Mouse (Mus musculus) urinary bladder, postnatal 25 days (tissue): ENCODE measurements around the gene Pan2.
"Not testable (repeated sequence)": the region's sequence is repeated elsewhere in the genome, so short reads cannot be mapped to it uniquely, and the experiment has no call there.

ENCODE experiments used
- DNase-seq: peaks from one replicate; pipeline ENCODE4 v3.0.0; 2022; ENCODE audit warnings: low spot score

Gene Pan2

DNA sequence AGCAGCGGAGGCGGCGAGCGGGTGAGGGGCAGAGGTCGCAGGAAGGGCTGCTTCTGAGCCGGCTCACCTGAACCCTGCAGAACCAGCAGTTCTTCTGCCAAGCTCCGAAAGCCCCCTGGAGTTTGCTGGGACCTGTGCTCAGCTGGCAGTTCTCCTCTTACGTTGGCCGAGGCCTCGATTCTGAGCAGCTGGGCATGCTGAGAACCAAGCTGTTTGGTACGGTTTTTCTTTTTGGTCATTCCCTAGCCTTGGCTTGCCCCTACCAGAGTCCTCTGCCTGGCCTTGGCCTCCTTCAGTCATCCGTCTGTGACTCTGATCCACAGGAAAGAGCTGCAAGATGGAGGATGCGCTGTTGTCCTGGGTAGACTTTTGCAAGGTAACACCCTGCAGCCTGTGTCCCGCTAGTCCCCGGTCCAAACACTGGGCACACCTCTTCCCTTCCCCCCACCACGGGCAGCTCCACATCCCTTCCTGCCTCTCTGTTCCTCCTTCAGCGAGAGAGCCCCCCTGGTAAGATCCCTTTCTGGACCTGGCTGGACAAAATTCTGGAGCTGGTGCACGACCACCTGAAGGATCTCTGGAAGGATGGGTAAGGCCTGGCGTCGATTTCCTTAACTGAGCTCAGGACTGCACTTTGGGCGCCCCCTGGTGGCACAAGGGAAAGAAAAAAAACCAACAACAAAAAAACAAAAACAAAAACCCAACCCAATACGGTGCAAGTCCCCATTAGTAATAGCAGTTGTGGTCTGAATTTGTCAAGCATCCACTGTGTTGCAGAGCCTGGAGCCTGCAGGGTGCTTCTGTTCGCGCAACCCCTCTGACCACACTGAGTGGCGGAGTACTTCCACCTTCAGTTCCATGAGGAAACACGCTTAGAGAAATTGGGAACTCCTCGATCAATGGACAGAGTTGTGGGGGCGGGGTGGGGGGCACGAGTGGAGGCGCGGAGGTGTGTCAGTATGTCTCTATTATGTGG lies 19.2 kb upstream of the Pan2 start:
- peak; percentile 71 for DNase-seq

DNA sequence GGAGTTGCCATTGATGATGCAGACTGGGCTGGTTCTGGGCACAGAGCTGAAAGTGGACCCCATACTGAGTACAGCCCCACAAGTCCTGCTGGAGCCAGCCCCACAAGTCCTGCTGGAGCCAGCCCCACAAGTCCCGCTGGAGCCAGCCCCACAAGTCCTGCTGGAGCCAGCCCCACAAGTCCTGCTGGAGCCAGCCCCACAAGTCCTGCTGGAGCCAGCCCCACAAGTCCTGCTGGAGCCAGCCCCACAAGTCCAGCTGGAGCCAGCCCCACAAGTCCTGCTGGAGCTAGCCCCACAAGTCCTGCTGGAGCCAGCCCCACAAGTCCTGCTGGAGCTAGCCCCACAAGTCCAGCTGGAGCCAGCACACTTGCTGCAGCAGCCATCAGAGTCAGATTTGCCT lies 12.5 kb upstream of the Pan2 start:
- not testable (repeated sequence) for DNase-seq

DNA sequence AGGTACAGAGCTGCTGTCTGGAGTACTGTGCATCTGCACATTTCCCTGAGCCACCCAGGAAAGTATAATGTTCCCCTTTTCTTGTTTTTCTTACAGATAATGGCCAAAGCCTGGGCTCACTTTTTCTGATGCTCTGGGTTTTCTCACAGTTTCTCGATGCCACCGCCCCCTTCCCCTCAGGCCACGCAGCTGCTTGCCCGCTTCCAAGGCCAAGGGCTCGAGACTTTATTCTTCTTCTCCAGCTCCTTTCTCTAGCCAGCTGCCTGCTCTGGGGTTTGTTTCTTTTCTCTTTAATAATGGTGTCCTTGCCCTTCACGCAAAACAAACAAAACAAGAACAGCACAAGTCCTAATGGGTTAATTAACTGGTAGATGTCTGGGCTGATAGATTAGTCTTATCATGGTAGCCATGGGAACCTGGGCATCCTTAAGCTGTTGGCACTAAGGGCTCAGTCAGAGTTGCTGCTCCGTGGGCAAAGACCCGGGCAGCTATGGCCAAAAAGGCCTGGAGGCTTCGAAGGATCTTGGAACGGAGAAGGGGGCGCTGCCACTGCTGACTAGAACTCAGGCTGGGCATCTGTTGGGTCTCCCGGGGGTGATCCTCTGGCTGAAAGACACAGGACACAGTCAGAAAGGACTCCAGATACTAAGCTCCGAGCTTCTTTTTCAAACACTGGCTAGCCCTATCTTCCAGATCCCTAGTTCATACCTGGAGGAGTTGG lies 6.6 kb upstream of the Pan2 start:
- DNase-seq, result no peak

DNA sequence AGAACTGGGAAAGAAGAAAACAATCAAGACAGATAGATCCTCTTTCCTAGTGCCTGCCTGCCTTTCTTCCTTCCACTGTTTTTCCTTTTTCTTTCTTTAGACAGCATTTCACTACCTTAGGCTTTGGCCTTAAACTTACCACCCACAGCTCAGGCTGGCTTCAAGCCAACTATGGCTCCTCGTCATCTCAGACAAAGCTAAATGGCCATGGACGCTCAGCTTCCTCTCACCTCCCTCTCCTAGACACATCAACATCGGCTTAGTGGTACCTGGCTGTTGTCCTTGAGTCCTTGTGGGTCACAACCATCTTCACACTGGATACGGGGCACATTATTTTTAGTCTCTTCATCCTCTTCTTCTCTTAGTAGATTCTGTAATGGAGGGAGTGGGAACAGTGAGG lies 5.9 kb upstream of the Pan2 start:
- no peak for DNase-seq

- DNase-seq, result no peak
Measured at GRCm38 (mm10) chr10:128297622-128298021, 5.5 kb upstream of the Pan2 start.

DNA sequence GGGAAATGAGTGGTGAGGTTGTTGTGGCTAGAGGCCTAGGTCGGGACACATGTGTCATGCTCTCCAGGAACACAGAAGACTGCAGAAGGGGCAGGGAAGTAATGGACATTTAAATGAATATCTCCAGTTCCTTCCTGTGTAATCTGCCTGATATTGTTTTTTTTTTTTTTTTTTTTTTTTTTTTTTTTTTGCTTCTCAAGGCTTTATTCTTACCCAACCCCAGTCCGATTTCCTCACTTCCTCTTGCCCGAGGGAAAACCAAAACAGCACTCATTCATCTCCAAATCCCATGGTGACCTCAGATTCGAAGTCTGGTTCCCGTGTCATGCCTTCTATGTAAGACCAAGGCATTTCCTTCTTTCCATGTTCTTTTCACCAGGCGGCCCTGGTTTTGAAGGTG lies 4.9 kb upstream of the Pan2 start:
- DNase-seq, result no peak

DNA sequence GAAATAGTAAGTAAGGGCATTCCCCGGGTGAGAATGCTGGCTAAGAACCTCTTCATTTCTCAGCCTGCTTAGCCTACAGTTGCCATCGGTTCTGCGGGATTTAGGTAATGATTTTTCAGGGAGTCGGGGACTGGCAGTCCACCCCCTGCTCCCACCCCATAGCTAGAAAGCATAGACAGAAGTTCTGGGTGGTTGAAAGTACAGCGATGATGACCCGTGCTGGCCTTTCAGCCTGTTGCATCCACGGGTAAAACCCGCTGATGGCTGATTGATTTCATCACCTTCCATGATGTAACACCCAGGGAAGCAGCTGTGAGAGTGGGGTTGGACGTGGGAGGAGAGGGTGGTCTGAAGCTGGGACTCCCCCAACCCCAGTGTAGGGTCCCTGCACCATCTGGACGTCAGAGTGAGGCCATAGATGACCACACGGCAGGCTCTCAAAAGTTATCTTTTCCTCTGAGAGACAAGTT lies 4.4 kb upstream of the Pan2 start, which contains the start of gene Il23a:
Il23a (minus strand) TSS at position 51 of the 470 bp plus-strand sequence.
- no peak for DNase-seq

- no peak for DNase-seq
Measured at GRCm38 (mm10) chr10:128302357-128302756, 778 bp upstream of the Pan2 start.

DNA sequence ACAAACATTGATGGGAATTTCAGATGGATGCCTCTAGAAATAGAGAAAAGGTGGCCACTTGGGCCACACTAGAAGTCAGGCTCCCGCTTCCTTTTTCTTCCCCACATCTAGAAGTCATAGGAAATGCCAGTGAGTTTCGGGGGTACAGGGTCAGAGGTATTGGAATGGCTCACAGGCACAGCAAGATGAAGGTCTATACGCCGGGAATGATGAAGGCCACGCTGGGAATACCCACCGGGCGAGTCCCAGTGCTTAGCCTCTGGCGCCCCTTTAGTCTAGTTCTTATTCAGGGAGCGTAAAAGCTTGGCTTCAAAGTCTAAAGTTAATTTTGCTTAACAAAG lies 380 bp upstream of the Pan2 start:
- no peak for DNase-seq

DNA sequence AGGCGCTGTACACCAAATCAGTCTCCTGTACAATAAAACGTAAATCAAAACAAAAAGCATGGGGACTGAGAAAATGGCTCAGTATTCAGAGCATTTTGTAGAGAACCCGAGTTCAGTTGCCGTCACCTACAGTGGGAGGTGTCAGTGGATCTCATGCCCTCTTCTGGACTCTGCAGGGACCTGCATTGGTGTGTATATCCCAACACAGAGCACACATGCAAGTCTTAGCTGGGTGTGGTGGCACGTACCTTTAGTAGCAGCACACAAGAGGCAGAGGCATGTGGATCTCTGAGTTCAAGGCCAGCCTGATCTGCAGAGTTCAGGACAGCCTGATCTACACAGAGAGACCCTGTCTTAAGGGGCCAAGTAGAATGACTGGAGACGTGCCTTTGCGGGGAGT lies 6.5 kb downstream of the Pan2 start:
- DNase-seq, result no peak

DNA sequence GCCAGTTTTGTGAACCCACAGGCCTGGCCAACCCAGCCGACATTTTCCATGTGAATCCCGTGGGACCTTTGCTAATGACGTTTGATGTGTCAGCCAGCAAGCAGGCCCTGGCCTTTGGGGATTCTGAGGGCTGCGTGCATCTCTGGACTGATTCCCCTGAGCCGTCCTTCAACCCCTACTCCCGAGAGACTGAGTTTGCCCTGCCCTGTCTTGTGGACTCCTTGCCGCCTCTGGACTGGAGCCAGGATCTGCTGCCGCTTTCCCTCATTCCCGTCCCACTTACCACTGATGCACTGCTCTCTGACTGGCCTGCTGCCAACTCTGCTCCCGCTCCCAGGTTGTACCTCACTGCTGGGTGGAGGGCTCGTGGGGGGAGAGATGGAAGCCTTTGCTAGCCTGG lies 7.0 kb downstream of the Pan2 start:
- no peak for DNase-seq

DNA sequence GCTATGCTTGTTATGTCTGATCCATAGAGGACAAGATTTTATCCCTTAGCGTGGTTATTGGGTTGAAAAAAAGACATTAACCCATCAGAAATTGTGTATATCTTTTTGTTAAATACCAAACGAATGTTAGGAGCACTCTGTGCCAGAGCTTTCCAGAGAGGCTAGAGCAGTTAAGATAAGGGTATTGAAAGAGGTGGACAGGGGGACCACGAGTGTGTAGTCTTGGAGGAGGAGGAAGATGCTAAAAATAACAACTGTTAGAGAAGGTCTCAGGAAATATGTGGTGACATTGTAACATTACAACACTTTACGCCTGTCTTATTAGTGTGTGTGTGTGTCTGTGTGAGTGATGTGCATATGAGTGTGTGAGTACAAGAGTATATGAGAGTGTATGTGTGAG lies 7.8 kb downstream of the Pan2 start:
- no peak for DNase-seq

DNA sequence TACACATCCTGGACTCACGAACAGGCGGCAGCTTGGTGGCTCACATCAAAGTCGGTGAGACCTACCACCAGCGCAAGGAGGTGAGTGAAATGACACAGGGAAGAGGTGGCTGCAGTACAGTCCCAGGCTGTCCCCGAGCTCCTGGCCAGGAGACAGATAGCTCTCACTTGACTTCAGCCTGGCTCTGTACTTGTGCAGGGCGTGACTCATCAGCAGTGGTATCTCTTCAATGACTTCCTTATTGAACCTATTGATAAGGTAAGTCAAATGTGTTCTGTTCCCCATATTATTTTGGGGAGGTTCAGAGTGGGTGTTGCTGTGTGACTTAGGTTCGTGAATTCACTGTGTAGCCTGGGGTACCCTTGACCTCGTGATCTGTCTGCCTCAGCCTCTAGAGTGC lies 12.4 kb downstream of the Pan2 start:
- DNase-seq, result no peak

- DNase-seq, result no peak
Measured at GRCm38 (mm10) chr10:128321641-128322040, 18.5 kb downstream of the Pan2 start.

DNA sequence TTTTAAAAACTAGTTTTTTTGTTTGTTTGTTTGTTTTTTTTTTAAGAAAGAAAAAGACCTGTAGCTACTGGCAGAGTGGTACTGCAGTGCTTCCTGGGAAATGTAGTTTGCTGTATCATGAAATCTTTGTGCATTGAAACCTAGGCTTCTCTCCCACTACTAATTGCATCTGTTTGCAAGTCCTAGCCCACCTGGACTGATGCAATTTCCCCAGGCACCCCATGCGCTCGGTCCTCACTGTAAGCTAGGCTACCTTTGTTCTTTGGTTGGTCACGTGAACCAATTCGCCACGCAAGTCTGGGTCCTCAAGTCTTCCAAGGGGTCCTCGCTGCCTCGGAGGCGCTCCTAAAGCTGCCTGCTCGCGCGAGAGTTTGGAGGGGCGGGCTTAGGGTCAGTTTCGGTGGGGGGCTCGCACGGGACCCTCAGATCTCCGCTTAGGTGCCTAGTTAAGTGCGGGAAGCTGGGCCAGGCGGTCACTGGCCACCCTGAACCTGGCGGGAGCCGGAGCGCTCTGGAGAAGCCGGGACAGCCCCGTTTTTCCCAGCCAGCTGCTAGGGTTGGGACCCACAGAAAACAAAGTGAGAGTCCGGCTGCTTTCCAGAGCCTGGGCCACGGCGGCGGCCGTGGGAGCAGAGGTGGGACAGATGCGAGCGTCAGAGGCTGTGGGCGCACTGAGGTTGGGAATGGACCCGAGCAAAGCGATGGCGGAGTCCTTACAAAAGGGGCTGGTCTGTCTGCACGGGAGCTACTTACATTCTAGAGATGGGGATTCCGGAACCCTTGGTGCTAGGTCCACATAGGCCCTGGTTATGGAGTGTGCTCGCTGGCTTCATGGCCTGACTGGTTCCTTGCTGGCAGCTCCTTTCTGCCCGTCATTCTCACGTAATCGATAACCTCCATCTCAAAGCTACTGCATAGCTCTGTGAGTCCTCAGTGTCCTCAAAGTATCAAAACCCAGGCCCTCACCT lies 19.3 kb downstream of the Pan2 start, which contains the start of gene Cnpy2:
Cnpy2 (plus strand) TSS at position 319 of the 968 bp plus-strand sequence.
- peak; percentile 79 for DNase-seq

DNA sequence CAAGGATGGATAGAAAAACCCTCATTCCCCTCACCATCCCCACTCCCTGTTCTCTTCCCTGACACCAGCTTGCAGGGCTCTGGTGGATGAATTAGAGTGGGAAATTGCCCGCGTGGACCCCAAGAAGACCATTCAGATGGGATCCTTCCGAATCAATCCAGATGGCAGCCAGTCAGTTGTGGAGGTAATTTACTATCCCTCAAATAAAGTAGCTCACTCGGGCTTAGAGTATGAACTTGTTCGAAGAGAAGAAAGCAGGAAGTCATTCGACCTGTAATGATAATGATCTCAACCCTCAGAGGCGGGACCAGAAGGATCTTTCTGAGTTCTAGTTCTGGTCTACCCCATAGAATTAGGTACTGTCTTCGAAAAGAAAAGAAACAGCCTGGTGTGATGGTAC lies 20.4 kb downstream of the Pan2 start:
- DNase-seq, result no peak

DNA sequence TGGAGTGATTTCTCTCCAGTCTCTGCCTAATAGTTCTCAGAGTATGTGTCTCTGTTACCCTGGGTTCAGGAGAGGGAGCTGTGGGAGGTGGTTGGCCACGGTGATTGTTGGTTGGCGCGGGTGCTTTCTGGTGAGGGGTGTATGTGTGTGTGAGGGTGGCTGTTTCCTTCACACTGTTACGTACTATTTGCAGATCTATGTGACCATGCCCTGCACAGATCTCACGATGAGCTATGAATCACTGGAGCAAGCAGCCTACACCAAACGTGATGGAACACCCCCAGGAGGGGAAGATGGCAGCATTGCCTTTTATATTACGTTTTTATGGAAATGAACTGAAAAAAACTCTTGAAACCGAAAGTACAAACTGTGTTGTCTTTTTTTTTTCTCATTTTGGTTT lies 23.7 kb downstream of the Pan2 start:
- no peak for DNase-seq

- no peak for DNase-seq
Measured at GRCm38 (mm10) chr10:128327610-128328009, 24.5 kb downstream of the Pan2 start.

- not testable (repeated sequence) for DNase-seq
Measured at GRCm38 (mm10) chr10:128332358-128333249, 29.5 kb downstream of the Pan2 start.

DNA sequence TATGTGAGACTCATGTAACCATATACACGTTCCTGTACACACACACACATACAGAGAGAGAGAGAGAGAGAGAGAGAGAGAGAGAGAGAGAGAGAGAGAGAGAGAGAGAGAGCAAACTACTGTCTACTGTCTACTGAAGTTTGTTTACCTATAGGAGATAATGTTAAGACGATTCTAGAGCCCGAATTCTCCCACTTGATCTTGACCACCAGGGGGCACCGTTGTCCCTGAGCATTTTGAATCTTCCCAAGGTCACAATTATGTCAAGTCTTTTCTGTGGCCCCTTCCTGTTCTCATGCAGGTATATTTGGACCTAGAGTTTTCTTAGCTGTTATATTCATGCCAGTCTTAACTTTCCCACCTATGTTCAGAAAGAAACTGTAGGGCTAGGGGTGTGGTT lies 32.4 kb downstream of the Pan2 start:
- DNase-seq, result peak; percentile 78

GRCm38 (mm10) chr10:128336195-128336594 lies 33.1 kb downstream of the Pan2 start:
- DNase-seq, result no peak
